Mouse (Mus musculus): ENCODE data around the gene Mmp28. TPM values are rescaled to one million over a fixed set of nuclear protein-coding genes. Genes with fewer than 3 reads are reported as not detected.

The Mmp28 gene
- polyA plus RNA-seq, 1 experiment from 2014 or later, result 2.0 TPM

- 6% methylated on average over 38 of the region's 38 CpGs for WGBS
- peaks cover 18% of the 10 kb centered on the region for H3K27me3 ChIP-seq (replicated peaks; ENCODE audit: control insufficient read depth, insufficient read depth, low read length)
- H3K4me1 ChIP-seq (ENCODE audit: control insufficient read depth, insufficient read depth, low read length), result no peaks in the 10 kb centered on the region
- peak; percentile 44; the same call in 1 of the 2 replicates for ATAC-seq
- no peaks in the 10 kb centered on the region for H3K9me3 ChIP-seq (ENCODE audit: control insufficient read depth, low read length)
- no peak overlapping the region for H3K4me3 ChIP-seq (ENCODE audit: low read length)
- no peak overlapping the region for H3K9ac ChIP-seq (ENCODE audit: low read depth, low read length)
- no peak overlapping the region; the same call in 1 of the 2 replicates for H3K4me2 ChIP-seq (ENCODE audit: low read depth, low read length)
- H3K36me3 ChIP-seq (ENCODE audit: control insufficient read depth, insufficient read depth, low read length), result no peaks in the 10 kb centered on the region
- H3K27ac ChIP-seq (ENCODE audit: low read length), result no peak overlapping the region
These were observed 44.3 kb downstream of the Mmp28 start for GRCm38 (mm10) chr11:83418566-83418965.

- H3K27ac ChIP-seq (ENCODE audit: low read length), result no peak overlapping the region
- no peaks in the 10 kb centered on the region for H3K9me3 ChIP-seq (ENCODE audit: control insufficient read depth, low read length)
- no peaks in the 10 kb centered on the region for H3K36me3 ChIP-seq (ENCODE audit: control insufficient read depth, insufficient read depth, low read length)
- H3K27me3 ChIP-seq (replicated peaks; ENCODE audit: control insufficient read depth, insufficient read depth, low read length), result peaks cover 18% of the 10 kb centered on the region
- no peak overlapping the region for H3K9ac ChIP-seq (ENCODE audit: low read depth, low read length)
- no peak overlapping the region for H3K4me3 ChIP-seq (ENCODE audit: low read length)
- no peaks in the 10 kb centered on the region for H3K4me1 ChIP-seq (ENCODE audit: control insufficient read depth, insufficient read depth, low read length)
- WGBS, result 82% methylated on average over 7 of the region's 7 CpGs
- no peak overlapping the region for H3K4me2 ChIP-seq (ENCODE audit: low read depth, low read length)
- ATAC-seq, result no peak
These were observed 45.2 kb downstream of the Mmp28 start for GRCm38 (mm10) chr11:83417708-83418107.

GRCm38 (mm10) chr11:83417080-83417479 lies 45.8 kb downstream of the Mmp28 start:
- WGBS, result 7% methylated on average over 5 of the region's 5 CpGs
- Histone ChIP-seq H3K27ac (ENCODE audit: low read length) (no peak overlapping the region), H3K4me3 (ENCODE audit: low read length) (no peak overlapping the region), H3K9me3 (ENCODE audit: control insufficient read depth, low read length) (no peaks in the 10 kb centered on the region), H3K9ac (ENCODE audit: low read depth, low read length) (no peak overlapping the region), H3K4me1 (ENCODE audit: control insufficient read depth, insufficient read depth, low read length) (no peaks in the 10 kb centered on the region), H3K4me2 (ENCODE audit: low read depth, low read length) (no peak overlapping the region), H3K27me3 (replicated peaks; ENCODE audit: control insufficient read depth, insufficient read depth, low read length) (peaks cover 18% of the 10 kb centered on the region), H3K36me3 (ENCODE audit: control insufficient read depth, insufficient read depth, low read length) (no peaks in the 10 kb centered on the region)
- no peak for ATAC-seq

GRCm38 (mm10) chr11:83410510-83410909 lies 52.4 kb downstream of the Mmp28 start:
- Histone ChIP-seq H3K36me3 (ENCODE audit: control insufficient read depth, insufficient read depth, low read length) (no peaks in the 10 kb centered on the region), H3K4me2 (ENCODE audit: low read depth, low read length) (no peak overlapping the region; the same call in 1 of the 2 replicates), H3K9ac (ENCODE audit: low read depth, low read length) (no peak overlapping the region), H3K9me3 (ENCODE audit: control insufficient read depth, low read length) (no peaks in the 10 kb centered on the region), H3K27me3 (replicated peaks; ENCODE audit: control insufficient read depth, insufficient read depth, low read length) (no peaks in the 10 kb centered on the region), H3K4me3 (ENCODE audit: low read length) (peak overlapping the region; percentile 67; the same call in 1 of the 2 replicates), H3K27ac (ENCODE audit: low read length) (no peak overlapping the region), H3K4me1 (ENCODE audit: control insufficient read depth, insufficient read depth, low read length) (peaks cover 11% of the 10 kb centered on the region)
- 50% methylated on average over 6 of the region's 6 CpGs for WGBS
- ATAC-seq, result no peak

- H3K27ac ChIP-seq (ENCODE audit: low read length), result no peak overlapping the region
- H3K4me1 ChIP-seq (ENCODE audit: control insufficient read depth, insufficient read depth, low read length), result peaks cover 11% of the 10 kb centered on the region
- WGBS, result 2% methylated on average over 25 of the region's 40 CpGs
- H3K36me3 ChIP-seq (ENCODE audit: control insufficient read depth, insufficient read depth, low read length), result no peaks in the 10 kb centered on the region
- H3K27me3 ChIP-seq (replicated peaks; ENCODE audit: control insufficient read depth, insufficient read depth, low read length), result no peaks in the 10 kb centered on the region
- H3K9ac ChIP-seq (ENCODE audit: low read depth, low read length), result peak overlapping the region; percentile 74
- H3K4me3 ChIP-seq (ENCODE audit: low read length), result peak overlapping the region; percentile 67
- H3K9me3 ChIP-seq (ENCODE audit: control insufficient read depth, low read length), result no peaks in the 10 kb centered on the region
- ATAC-seq, result peak; percentile 13; the same call in 1 of the 2 replicates
- peak overlapping the region; percentile 98 for H3K4me2 ChIP-seq (ENCODE audit: low read depth, low read length)
These were observed 53.0 kb downstream of the Mmp28 start for GRCm38 (mm10) chr11:83409792-83410291.

GRCm38 (mm10) chr11:83409087-83409754 lies 53.6 kb downstream of the Mmp28 start, which contains the start of gene Rasl10b:
TSS of gene Rasl10b (plus strand) at chr11:83409137.
- H3K9me3 ChIP-seq (ENCODE audit: control insufficient read depth, low read length), result no peaks in the 10 kb centered on the region
- peak within 1 kb of the TSS; percentile 67 for H3K4me3 ChIP-seq (ENCODE audit: low read length)
- no peaks in the 10 kb centered on the region for H3K36me3 ChIP-seq (ENCODE audit: control insufficient read depth, insufficient read depth, low read length)
- peaks cover 11% of the 10 kb centered on the region for H3K4me1 ChIP-seq (ENCODE audit: control insufficient read depth, insufficient read depth, low read length)
- H3K4me2 ChIP-seq (ENCODE audit: low read depth, low read length), result peak within 1 kb of the TSS; percentile 98
- peak within 1 kb of the TSS; percentile 74 for H3K9ac ChIP-seq (ENCODE audit: low read depth, low read length)
- peak; percentile 83 for ATAC-seq
- no peaks in the 10 kb centered on the region for H3K27me3 ChIP-seq (replicated peaks; ENCODE audit: control insufficient read depth, insufficient read depth, low read length)
- no peak within 1 kb of the TSS for H3K27ac ChIP-seq (ENCODE audit: low read length)
- WGBS, result 1% methylated on average over 31 of the region's 44 CpGs

GRCm38 (mm10) chr11:83408242-83408641 lies 54.6 kb downstream of the Mmp28 start:
- WGBS, result 45% methylated on average over 8 of the region's 8 CpGs
- Histone ChIP-seq H3K9ac (ENCODE audit: low read depth, low read length) (no peak overlapping the region), H3K27ac (ENCODE audit: low read length) (no peak overlapping the region), H3K27me3 (replicated peaks; ENCODE audit: control insufficient read depth, insufficient read depth, low read length) (no peaks in the 10 kb centered on the region), H3K36me3 (ENCODE audit: control insufficient read depth, insufficient read depth, low read length) (peaks cover 5% of the 10 kb centered on the region; the same call in 1 of the 2 replicates), H3K4me1 (ENCODE audit: control insufficient read depth, insufficient read depth, low read length) (peaks cover 11% of the 10 kb centered on the region), H3K9me3 (ENCODE audit: control insufficient read depth, low read length) (no peaks in the 10 kb centered on the region), H3K4me2 (ENCODE audit: low read depth, low read length) (no peak overlapping the region), H3K4me3 (ENCODE audit: low read length) (no peak overlapping the region)
- no peak for ATAC-seq

GRCm38 (mm10) chr11:83406391-83406790 lies 56.5 kb downstream of the Mmp28 start:
- H3K4me2 ChIP-seq (ENCODE audit: low read depth, low read length), result no peak overlapping the region
- no peak overlapping the region for H3K9ac ChIP-seq (ENCODE audit: low read depth, low read length)
- no peak overlapping the region for H3K4me3 ChIP-seq (ENCODE audit: low read length)
- no peak for ATAC-seq
- no peaks in the 10 kb centered on the region for H3K27me3 ChIP-seq (replicated peaks; ENCODE audit: control insufficient read depth, insufficient read depth, low read length)
- WGBS, result 68% methylated on average over 3 of the region's 3 CpGs
- H3K27ac ChIP-seq (ENCODE audit: low read length), result no peak overlapping the region
- H3K9me3 ChIP-seq (ENCODE audit: control insufficient read depth, low read length), result no peaks in the 10 kb centered on the region
- H3K36me3 ChIP-seq (ENCODE audit: control insufficient read depth, insufficient read depth, low read length), result peaks cover 5% of the 10 kb centered on the region; the same call in 1 of the 2 replicates
- peaks cover 11% of the 10 kb centered on the region for H3K4me1 ChIP-seq (ENCODE audit: control insufficient read depth, insufficient read depth, low read length)

GRCm38 (mm10) chr11:83403787-83404186 lies 59.1 kb downstream of the Mmp28 start:
- H3K9ac ChIP-seq (ENCODE audit: low read depth, low read length), result no peak overlapping the region
- no peaks in the 10 kb centered on the region for H3K27me3 ChIP-seq (replicated peaks; ENCODE audit: control insufficient read depth, insufficient read depth, low read length)
- H3K4me2 ChIP-seq (ENCODE audit: low read depth, low read length), result no peak overlapping the region
- ATAC-seq, result no peak
- H3K9me3 ChIP-seq (ENCODE audit: control insufficient read depth, low read length), result no peaks in the 10 kb centered on the region
- H3K27ac ChIP-seq (ENCODE audit: low read length), result no peak overlapping the region
- peaks cover 5% of the 10 kb centered on the region; the same call in 1 of the 2 replicates for H3K36me3 ChIP-seq (ENCODE audit: control insufficient read depth, insufficient read depth, low read length)
- no peaks in the 10 kb centered on the region for H3K4me1 ChIP-seq (ENCODE audit: control insufficient read depth, insufficient read depth, low read length)
- WGBS, result 81% methylated on average over 7 of the region's 7 CpGs
- H3K4me3 ChIP-seq (ENCODE audit: low read length), result no peak overlapping the region

Data from intestine, embryonic 16.5 days (tissue).